In genomic region chr6:128090985-128091832, GRCm38 (mm10) we compare ENCODE assay signal across 8 mouse cellular contexts. TPM values are rescaled to one million over a fixed set of nuclear protein-coding genes. Genes with fewer than 3 reads are reported as not detected.
DNase-seq lines count a peak whose midpoint lies in the region; ATAC-seq and TF ChIP-seq lines count a peak whose summit lies in the region.

No protein-coding gene starts in this region.

- peak overlapping the region; percentile 7; the same call in 1 of the 2 replicates for H3K9ac ChIP-seq in embryonic facial prominence, embryonic 11.5 days (replicated peaks; ENCODE audit: low read length)
- no peak overlapping the region for H3K9ac ChIP-seq in midbrain, postnatal 0 days (replicated peaks; ENCODE audit: low read length, poor library complexity, severe bottlenecking)

- no peaks in the 10 kb centered on the region for H3K36me3 ChIP-seq in embryonic facial prominence, embryonic 11.5 days (replicated peaks; ENCODE audit: control insufficient read depth, insufficient read depth, low read depth, low read length)
- no peaks in the 10 kb centered on the region for H3K36me3 ChIP-seq in midbrain, postnatal 0 days (ENCODE audit: insufficient read depth, low read length)

- H3K27ac ChIP-seq in embryonic facial prominence, embryonic 11.5 days (replicated peaks; ENCODE audit: low read depth, low read length), result no peak overlapping the region
- H3K27ac ChIP-seq in midbrain, postnatal 0 days (ENCODE audit: low read depth, low read length), result 0 out of 2 replicates have a peak overlapping the region, but pooled peaks have one; percentile 8

- ATAC-seq in embryonic facial prominence, embryonic 11.5 days (replicated peaks; ENCODE audit: insufficient number of reproducible peaks, low FRiP score, low TSS enrichment, low read depth), result peak; percentile 31; the same call in 1 of the 2 replicates
- ATAC-seq in midbrain, postnatal 0 days (ENCODE audit: low FRiP score), result peak; percentile 22; the same call in 1 of the 2 replicates

- H3K27me3 ChIP-seq in embryonic facial prominence, embryonic 11.5 days (ENCODE audit: control insufficient read depth, insufficient read depth, low read length), result no peaks in the 10 kb centered on the region
- no peaks in the 10 kb centered on the region for H3K27me3 ChIP-seq in midbrain, postnatal 0 days (ENCODE audit: insufficient read depth, low read length)

- peak; percentile 61 for DNase-seq in gastrocnemius, adult 18-20 months (ENCODE audit: low spot score)
- DNase-seq in gastrocnemius, postnatal 36 days, result no peak
- DNase-seq in adipocyte (ENCODE audit: low spot score), result peak; percentile 67
- peak; percentile 83 for DNase-seq in embryonic facial prominence, embryonic 11.5 days (ENCODE audit: low spot score)
- DNase-seq in heart, postnatal 4 days, result peak; percentile 72
- DNase-seq in left cerebral cortex, postnatal 4 days, result peak; percentile 59
- DNase-seq in midbrain, postnatal 0 days (ENCODE audit: low spot score), result peak; percentile 81
- peak; percentile 18 to 28 for DNase-seq in thymus, postnatal 36 days

- no peaks in the 10 kb centered on the region for H3K9me3 ChIP-seq in embryonic facial prominence, embryonic 11.5 days (replicated peaks; ENCODE audit: control insufficient read depth, low read length)
- no peaks in the 10 kb centered on the region for H3K9me3 ChIP-seq in midbrain, postnatal 0 days (ENCODE audit: low read length)

- intact Hi-C loops in gastrocnemius, postnatal 36 days (cut with DNase I), result loop anchor here (2.0 to 5.0 kb wide), 3 partner anchors 56 to 120 kb away; no protein-coding TSS in a partner anchor
- intact Hi-C loops in left cerebral cortex, postnatal 4 days (cut with DNase I), result loop anchor here (5.0 kb wide), 2 partner anchors 59 to 124 kb away; no protein-coding TSS in a partner anchor

- H3K4me2 ChIP-seq in embryonic facial prominence, embryonic 11.5 days (ENCODE audit: low read depth, low read length), result no peak overlapping the region
- no peak overlapping the region for H3K4me2 ChIP-seq in midbrain, postnatal 0 days (ENCODE audit: low read depth, low read length, poor library complexity, severe bottlenecking)

- H3K4me3 ChIP-seq in embryonic facial prominence, embryonic 11.5 days (ENCODE audit: low read depth, low read length), result no peak overlapping the region
- no peak overlapping the region for H3K4me3 ChIP-seq in midbrain, postnatal 0 days (ENCODE audit: low read depth, low read length)

- peaks cover 17% of the 10 kb centered on the region for H3K4me1 ChIP-seq in embryonic facial prominence, embryonic 11.5 days (ENCODE audit: control insufficient read depth, insufficient read depth, low read length)
- H3K4me1 ChIP-seq in midbrain, postnatal 0 days (ENCODE audit: insufficient read depth, low read length), result peaks cover 5% of the 10 kb centered on the region; the same call in 1 of the 2 replicates

- peak; percentile 97 for TF ChIP-seq CTCF in midbrain, postnatal 0 days (IDR thresholded peaks at IDR 0.05)

- 22% methylated on average over 6 of the region's 6 CpGs for WGBS in embryonic facial prominence, embryonic 11.5 days
- WGBS in midbrain, postnatal 0 days, result 28% methylated on average over 6 of the region's 6 CpGs

RNA-seq across cellular contexts. Expression of gene Tspan9, which starts 52.2 kb away (rescaled TPM):
- total RNA-seq in gastrocnemius, adult 18-20 months (2021), result 10 to 100 TPM; 31.2 to 47.6 TPM
- total RNA-seq in gastrocnemius, postnatal 36 days (2021), result 10 to 100 TPM; 34.7 to 39.3 TPM
- polyA plus RNA-seq in embryonic facial prominence, embryonic 11.5 days (2014; fragmentation: Nextera tagmentation; extraction: Ambion mirVana), result 63.9 and 71.7 TPM in 2 replicates
- 100 to 1,000 TPM; 216 TPM for total RNA-seq in heart, postnatal 4 days (2021)
- 10 to 100 TPM; 69.5 to 78.5 TPM for total RNA-seq in left cerebral cortex, postnatal 4 days (2021)
- 143 and 160 TPM in 2 replicates for total RNA-seq in midbrain, postnatal 0 days (2014; rRNA removed)
- 50.9 and 58.8 TPM in 2 replicates for polyA plus RNA-seq in midbrain, postnatal 0 days (2015; fragmentation: Nextera tagmentation; extraction: Ambion mirVana)

Comparison
In these comparisons a context has a peak if more than half of its experiments do, and no peak if none do; other contexts are left out.
1. DNase-seq: peak in gastrocnemius, adult 18-20 months (single experiment), adipocyte (single experiment), embryonic facial prominence, embryonic 11.5 days (single experiment), heart, postnatal 4 days (single experiment), left cerebral cortex, postnatal 4 days (single experiment), midbrain, postnatal 0 days (single experiment) and thymus, postnatal 36 days (2 of 2); none in gastrocnemius, postnatal 36 days (0 of 2).